Mouse (Mus musculus): ENCODE measurements around the gene Skap2.

Gene Skap2

DNA sequence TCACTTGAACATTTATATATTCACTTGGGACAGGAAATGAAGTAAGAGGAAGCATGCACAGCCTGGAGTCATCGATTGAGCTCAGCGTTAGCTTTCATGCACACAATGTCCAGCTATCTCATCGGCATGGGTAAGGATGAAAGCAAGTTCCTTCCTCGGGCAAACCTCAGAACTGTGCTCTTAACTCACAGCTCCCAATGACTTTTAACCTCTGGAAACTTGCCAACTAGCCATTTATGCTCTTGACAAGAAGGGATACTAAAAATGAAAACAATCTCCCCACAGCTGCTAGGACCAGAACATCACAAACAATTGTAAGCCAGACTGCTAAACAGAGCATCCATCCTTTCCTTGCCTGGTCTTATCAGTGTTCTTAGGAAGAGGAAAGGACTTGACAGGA lies 53.4 kb downstream of the Skap2 start:
- Histone ChIP-seq H3K27me3 (ENCODE audit: control insufficient read depth, insufficient read depth, low read length, poor library complexity, severe bottlenecking) (no peaks in the 10 kb centered on the region), H3K36me3 (ENCODE audit: control insufficient read depth, insufficient read depth, low read length, poor library complexity, severe bottlenecking) (no peaks in the 10 kb centered on the region)
- no peak for DNase-seq (ENCODE audit: low read depth, low spot score)

- Histone ChIP-seq H3K27me3 (ENCODE audit: control insufficient read depth, insufficient read depth, low read length, poor library complexity, severe bottlenecking) (no peaks in the 10 kb centered on the region), H3K36me3 (ENCODE audit: control insufficient read depth, insufficient read depth, low read length, poor library complexity, severe bottlenecking) (no peaks in the 10 kb centered on the region)
- no peak for DNase-seq (ENCODE audit: low read depth, low spot score)
Measured at GRCm38 (mm10) chr6:51956048-51956792, 56.1 kb downstream of the Skap2 start.

DNA sequence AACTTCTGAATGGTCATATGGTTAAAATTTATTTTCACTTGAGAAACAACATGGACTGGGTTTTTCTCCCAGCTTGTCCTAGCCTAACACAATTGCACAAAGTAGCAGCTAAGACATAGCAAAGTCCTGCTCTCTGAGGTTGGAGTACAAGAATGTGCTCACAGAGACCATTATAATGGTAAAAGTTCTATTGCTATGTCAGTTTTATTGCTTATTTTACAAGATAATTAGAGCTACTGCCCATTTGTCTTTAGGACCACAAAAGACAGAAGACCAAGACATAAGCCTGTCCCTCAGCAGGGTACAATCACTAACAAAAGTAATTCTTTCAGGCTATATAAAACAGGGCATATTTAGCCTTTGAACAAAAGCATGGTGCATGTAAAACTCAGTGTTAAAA lies 64.7 kb downstream of the Skap2 start:
- Histone ChIP-seq H3K36me3 (ENCODE audit: control insufficient read depth, insufficient read depth, low read length, poor library complexity, severe bottlenecking) (no peaks in the 10 kb centered on the region), H3K27me3 (ENCODE audit: control insufficient read depth, insufficient read depth, low read length, poor library complexity, severe bottlenecking) (no peaks in the 10 kb centered on the region)
- no peak for DNase-seq (ENCODE audit: low read depth, low spot score)

DNA sequence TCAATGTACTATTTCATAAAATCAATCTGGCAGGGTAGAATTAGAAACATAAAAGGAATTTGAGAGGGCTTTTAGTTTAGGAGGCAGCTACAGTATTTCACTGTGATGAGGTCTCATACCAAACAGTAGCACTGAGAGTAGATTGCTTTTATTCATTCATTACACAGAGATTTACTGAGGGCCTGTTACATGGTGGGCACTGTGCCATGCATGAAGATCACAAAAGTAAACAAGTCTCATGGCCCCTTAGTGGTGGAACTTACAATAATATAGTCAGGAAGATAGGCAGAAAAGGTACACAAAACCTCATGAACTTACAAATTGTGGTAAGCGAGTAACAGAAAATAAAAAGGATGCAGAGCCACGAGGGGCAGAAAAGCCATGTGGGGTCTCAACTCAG lies 67.4 kb downstream of the Skap2 start:
- H3K36me3 ChIP-seq (ENCODE audit: control insufficient read depth, insufficient read depth, low read length, poor library complexity, severe bottlenecking), result no peaks in the 10 kb centered on the region
- DNase-seq (ENCODE audit: low read depth, low spot score), result no peak
- H3K27me3 ChIP-seq (ENCODE audit: control insufficient read depth, insufficient read depth, low read length, poor library complexity, severe bottlenecking), result no peaks in the 10 kb centered on the region

DNA sequence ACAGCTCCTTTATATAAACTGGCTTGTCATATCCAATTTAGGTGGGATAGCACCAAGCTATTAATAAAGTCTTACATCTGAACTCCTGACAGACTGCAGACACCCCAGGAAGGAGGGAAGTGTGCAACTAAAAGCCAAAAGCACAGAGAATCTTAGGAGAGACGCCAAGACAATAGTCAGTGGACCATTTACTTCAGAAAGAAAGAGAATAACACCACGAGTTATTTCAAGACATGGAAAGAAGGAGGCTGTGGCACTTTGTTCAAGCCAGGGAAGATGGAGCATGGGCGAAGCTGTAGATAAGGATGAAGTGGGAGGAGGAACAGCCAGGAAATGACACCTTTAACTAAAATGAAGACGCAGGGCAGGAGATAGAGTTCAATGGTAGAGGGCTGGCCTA lies 78.4 kb downstream of the Skap2 start:
- DNase-seq (ENCODE audit: low read depth, low spot score), result no peak
- H3K27me3 ChIP-seq (ENCODE audit: control insufficient read depth, insufficient read depth, low read length, poor library complexity, severe bottlenecking), result no peaks in the 10 kb centered on the region
- no peaks in the 10 kb centered on the region for H3K36me3 ChIP-seq (ENCODE audit: control insufficient read depth, insufficient read depth, low read length, poor library complexity, severe bottlenecking)

GRCm38 (mm10) chr6:51933034-51933611 lies 79.2 kb downstream of the Skap2 start:
- DNase-seq (ENCODE audit: low read depth, low spot score), result no peak
- Histone ChIP-seq H3K27me3 (ENCODE audit: control insufficient read depth, insufficient read depth, low read length, poor library complexity, severe bottlenecking) (no peaks in the 10 kb centered on the region), H3K36me3 (ENCODE audit: control insufficient read depth, insufficient read depth, low read length, poor library complexity, severe bottlenecking) (no peaks in the 10 kb centered on the region)

GRCm38 (mm10) chr6:51927101-51927500 lies 85.2 kb downstream of the Skap2 start:
- H3K36me3 ChIP-seq (ENCODE audit: control insufficient read depth, insufficient read depth, low read length, poor library complexity, severe bottlenecking), result no peaks in the 10 kb centered on the region
- no peaks in the 10 kb centered on the region for H3K27me3 ChIP-seq (ENCODE audit: control insufficient read depth, insufficient read depth, low read length, poor library complexity, severe bottlenecking)
- DNase-seq (ENCODE audit: low read depth, low spot score), result no peak

- no peaks in the 10 kb centered on the region for H3K27me3 ChIP-seq (ENCODE audit: control insufficient read depth, insufficient read depth, low read length, poor library complexity, severe bottlenecking)
- DNase-seq (ENCODE audit: low read depth, low spot score), result no peak
Measured at GRCm38 (mm10) chr6:51921831-51922230, 90.5 kb downstream of the Skap2 start.

DNA sequence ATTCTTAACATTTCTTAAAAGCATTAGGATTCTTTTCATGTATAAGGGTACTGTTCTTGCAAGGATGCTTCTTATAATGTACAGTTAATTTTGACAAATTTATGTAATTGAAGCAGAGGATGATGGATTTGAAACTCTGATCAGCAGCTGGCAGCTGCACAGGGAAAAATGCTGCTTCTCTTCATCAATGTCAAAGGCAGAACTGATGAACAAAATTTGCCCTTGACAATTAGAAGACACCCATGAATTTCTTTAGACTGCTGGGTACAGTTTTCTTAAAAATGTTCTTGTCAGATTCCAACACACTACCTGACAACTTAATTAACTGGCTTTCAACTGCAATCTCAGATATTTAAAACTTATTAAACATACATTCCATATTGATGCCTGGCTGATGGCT lies 103.9 kb downstream of the Skap2 start:
- DNase-seq (ENCODE audit: low read depth, low spot score), result no peak
- H3K27me3 ChIP-seq (ENCODE audit: control insufficient read depth, insufficient read depth, low read length, poor library complexity, severe bottlenecking), result no peaks in the 10 kb centered on the region

More at GRCm38 (mm10) chr6:51921831-51922230, 90.5 kb downstream of the Skap2 start:
- 0 out of 2 replicates have a peak, but pooled peaks cover 2% of the 10 kb centered on the region for H3K36me3 ChIP-seq (ENCODE audit: control insufficient read depth, insufficient read depth, low read length, poor library complexity, severe bottlenecking)

GRCm38 (mm10) chr6:51905659-51906058 lies 106.7 kb downstream of the Skap2 start:
- DNase-seq (ENCODE audit: low read depth, low spot score), result no peak
- H3K36me3 ChIP-seq (ENCODE audit: control insufficient read depth, insufficient read depth, low read length, poor library complexity, severe bottlenecking), result peaks cover 4% of the 10 kb centered on the region
- H3K27me3 ChIP-seq (ENCODE audit: control insufficient read depth, insufficient read depth, low read length, poor library complexity, severe bottlenecking), result no peaks in the 10 kb centered on the region

More for the DNA sequence above, 103.9 kb downstream of the Skap2 start:
- peaks cover 4% of the 10 kb centered on the region for H3K36me3 ChIP-seq (ENCODE audit: control insufficient read depth, insufficient read depth, low read length, poor library complexity, severe bottlenecking)

- no peak for DNase-seq (ENCODE audit: low read depth, low spot score)
- Histone ChIP-seq H3K36me3 (ENCODE audit: control insufficient read depth, insufficient read depth, low read length, poor library complexity, severe bottlenecking) (no peaks in the 10 kb centered on the region), H3K27me3 (ENCODE audit: control insufficient read depth, insufficient read depth, low read length, poor library complexity, severe bottlenecking) (no peaks in the 10 kb centered on the region)
Measured at GRCm38 (mm10) chr6:51901544-51901943, 110.8 kb downstream of the Skap2 start.

GRCm38 (mm10) chr6:51898318-51898994 lies 113.9 kb downstream of the Skap2 start:
- Histone ChIP-seq H3K36me3 (ENCODE audit: control insufficient read depth, insufficient read depth, low read length, poor library complexity, severe bottlenecking) (no peaks in the 10 kb centered on the region; the same call in 1 of the 2 replicates), H3K27me3 (ENCODE audit: control insufficient read depth, insufficient read depth, low read length, poor library complexity, severe bottlenecking) (no peaks in the 10 kb centered on the region)
- DNase-seq (ENCODE audit: low read depth, low spot score), result no peak

GRCm38 (mm10) chr6:51895753-51896152 lies 116.6 kb downstream of the Skap2 start:
- Histone ChIP-seq H3K27me3 (ENCODE audit: control insufficient read depth, insufficient read depth, low read length, poor library complexity, severe bottlenecking) (no peaks in the 10 kb centered on the region), H3K36me3 (ENCODE audit: control insufficient read depth, insufficient read depth, low read length, poor library complexity, severe bottlenecking) (no peaks in the 10 kb centered on the region; the same call in 1 of the 2 replicates)
- no peak for DNase-seq (ENCODE audit: low read depth, low spot score)

DNA sequence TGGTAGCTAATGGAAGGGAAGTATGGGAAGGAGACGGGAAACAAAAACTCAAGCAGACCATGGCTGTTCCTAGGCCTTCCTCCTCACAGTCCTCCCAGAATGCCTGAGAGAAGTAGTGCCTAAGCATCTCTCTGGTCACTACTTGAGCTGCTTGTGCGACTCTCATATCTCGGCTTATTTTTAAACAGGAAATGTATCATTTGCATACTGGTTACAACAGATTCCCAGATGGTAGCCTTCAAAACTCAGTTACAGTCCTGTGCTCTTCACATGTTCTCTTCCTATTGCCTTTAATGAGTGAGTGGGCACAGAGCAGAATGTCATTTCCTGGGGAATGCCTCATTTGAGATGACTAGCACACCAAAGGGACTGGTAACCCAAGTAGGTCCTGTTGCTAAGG lies 117.6 kb downstream of the Skap2 start:
- H3K27me3 ChIP-seq (ENCODE audit: control insufficient read depth, insufficient read depth, low read length, poor library complexity, severe bottlenecking), result no peaks in the 10 kb centered on the region
- H3K36me3 ChIP-seq (ENCODE audit: control insufficient read depth, insufficient read depth, low read length, poor library complexity, severe bottlenecking), result no peaks in the 10 kb centered on the region; the same call in 1 of the 2 replicates
- peak; percentile 7 for DNase-seq (ENCODE audit: low read depth, low spot score)

- no peaks in the 10 kb centered on the region; the same call in 1 of the 2 replicates for H3K36me3 ChIP-seq (ENCODE audit: control insufficient read depth, insufficient read depth, low read length, poor library complexity, severe bottlenecking)
Measured at GRCm38 (mm10) chr6:51890356-51890755, 122.0 kb downstream of the Skap2 start.

More at GRCm38 (mm10) chr6:51890356-51890755, 122.0 kb downstream of the Skap2 start:
- no peaks in the 10 kb centered on the region for H3K27me3 ChIP-seq (ENCODE audit: control insufficient read depth, insufficient read depth, low read length, poor library complexity, severe bottlenecking)
- no peak for DNase-seq (ENCODE audit: low read depth, low spot score)

Data from splenic B cell, adult 2 months (primary cell).